Comparison of ENCODE assay signal across 8 mouse cellular contexts in the genomic region with DNA sequence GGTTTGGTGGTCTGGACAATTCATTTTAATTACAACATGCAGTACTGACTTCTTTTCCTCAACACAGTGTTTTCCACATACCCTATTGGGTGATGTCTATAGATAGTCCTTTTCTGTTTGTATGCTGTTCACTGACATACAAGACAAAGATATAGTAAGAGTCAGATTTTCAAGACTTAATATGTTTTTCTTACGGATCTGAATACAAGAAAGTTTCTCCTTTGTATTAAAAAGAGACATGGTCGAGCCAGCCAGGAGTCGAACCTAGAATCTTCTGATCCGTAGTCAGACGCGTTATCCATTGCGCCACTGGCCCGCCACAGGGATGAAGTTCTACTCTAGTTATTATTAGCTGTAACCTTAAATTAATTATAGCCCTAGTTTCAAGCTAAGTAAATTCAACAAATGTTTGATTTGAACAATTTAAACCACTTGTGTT. TPM values are rescaled to one million over a fixed set of nuclear protein-coding genes. Genes with fewer than 3 reads are reported as not detected.
DNase-seq lines count a peak whose midpoint lies in the region; TF ChIP-seq lines count a peak whose summit lies in the region.

No protein-coding gene starts in this region.

- H3K4me3 ChIP-seq in forebrain, embryonic 10.5 days = peak overlapping the region; percentile 68
- H3K4me3 ChIP-seq in spleen, adult 2 months (ENCODE audit: extremely low read depth, insufficient read depth, insufficient read length) = peak overlapping the region; percentile 67

- peaks cover 12% of the 10 kb centered on the region for H3K4me1 ChIP-seq in forebrain, embryonic 10.5 days
- H3K4me1 ChIP-seq in spleen, adult 2 months (ENCODE audit: control insufficient read depth, insufficient read depth, insufficient read length) = no peaks in the 10 kb centered on the region; the same call in 1 of the 2 replicates

- TF ChIP-seq POLR2A in spleen, adult 2 months (IDR thresholded peaks at IDR 0.05; ENCODE audit: low read depth, low read length) = no peak

- intact Hi-C loops in left cerebral cortex, postnatal 14 days (cut with DNase I) = loop anchor here (5.0 to 10.0 kb wide), 2 partner anchors 104 to 1414 kb away; no protein-coding TSS in a partner anchor
- intact Hi-C loops in heart, postnatal 10 days (cut with DNase I) = loop anchor here (5.0 to 10.0 kb wide), 3 partner anchors 166 to 1416 kb away; no protein-coding TSS in a partner anchor

- peak; percentile 55 to 69 for DNase-seq in left cerebral cortex, postnatal 14 days (ENCODE audit: low spot score in 2 of 2)
- DNase-seq in left cerebral cortex, adult 11 months (ENCODE audit: low spot score) = no peak
- DNase-seq in adrenal gland, adult (ENCODE audit: inconsistent age in 2 of 2, low spot score in 1 of 2) = peak; percentile 70 to 95
- peak; percentile 67 for DNase-seq in forebrain, embryonic 10.5 days (ENCODE audit: extremely low spot score, low spot score)
- peak; percentile 85 to 86 for DNase-seq in heart, postnatal 10 days
- DNase-seq in kidney, postnatal 14 days = peak; percentile 62
- DNase-seq in lung, postnatal 4 days = peak; percentile 44 to 77
- no peak for DNase-seq in spleen, adult 2 months (ENCODE audit: low read depth in 1 of 2, low spot score in 2 of 2)

- no peaks in the 10 kb centered on the region for H3K9me3 ChIP-seq in forebrain, embryonic 10.5 days

- no peak overlapping the region for H3K27ac ChIP-seq in forebrain, embryonic 10.5 days
- no peak overlapping the region for H3K27ac ChIP-seq in spleen, adult 2 months (ENCODE audit: insufficient read depth, low read length)

- no peak for TF ChIP-seq CTCF in spleen, adult 2 months (IDR thresholded peaks at IDR 0.05; ENCODE audit: extremely low read depth, insufficient read depth, insufficient read length, insufficient replicate concordance)

- under 1% methylated on average over 8 of the region's 8 CpGs for WGBS in forebrain, embryonic 10.5 days
- WGBS in spleen, adult 2 months = 1% methylated on average over 8 of the region's 8 CpGs

- H3K36me3 ChIP-seq in forebrain, embryonic 10.5 days (replicated peaks) = no peaks in the 10 kb centered on the region
- no peaks in the 10 kb centered on the region for H3K36me3 ChIP-seq in spleen, adult 2 months (ENCODE audit: control insufficient read depth, insufficient read depth, low read length)

- peaks cover 32% of the 10 kb centered on the region for H3K27me3 ChIP-seq in forebrain, embryonic 10.5 days (ENCODE audit: poor library complexity, severe bottlenecking)
- H3K27me3 ChIP-seq in spleen, adult 2 months (ENCODE audit: control insufficient read depth, insufficient read depth, low read length) = 0 out of 2 replicates have a peak, but pooled peaks cover 1% of the 10 kb centered on the region

RNA-seq across cellular contexts. Expression of a gene that starts 11.4 kb away (rescaled TPM):
- under 1 TPM in 1 of 2 experiments, not detected in 1; 0.19 TPM for total RNA-seq in left cerebral cortex, postnatal 14 days (2021)
- polyA plus RNA-seq in forebrain, embryonic 10.5 days (2016; fragmentation: Nextera tagmentation; extraction: Ambion mirVana) = 0.26 and 0.41 TPM in 2 replicates
- not detected for total RNA-seq in heart, postnatal 10 days (2021)
- polyA plus RNA-seq in spleen, adult 2 months (2012; rRNA removed) = 0.99 and 1.1 TPM in 2 replicates

RNA-seq across cellular contexts. Expression of a gene that starts 14.4 kb away (rescaled TPM):
- 10 to 100 TPM; 38.2 to 41.7 TPM for total RNA-seq in left cerebral cortex, postnatal 14 days (2021)
- polyA plus RNA-seq in forebrain, embryonic 10.5 days (2016; fragmentation: Nextera tagmentation; extraction: Ambion mirVana) = 12.1 and 14.3 TPM in 2 replicates
- 100 to 1,000 TPM; 181 to 187 TPM for total RNA-seq in heart, postnatal 10 days (2021)
- polyA plus RNA-seq in spleen, adult 2 months (2012; rRNA removed) = 51.3 and 149 TPM in 2 replicates

RNA-seq across cellular contexts. Expression of a gene that starts 14.8 kb away (rescaled TPM):
- 10 to 100 TPM; 21.5 to 26.9 TPM for total RNA-seq in left cerebral cortex, postnatal 14 days (2021)
- 6.4 and 7.7 TPM in 2 replicates for polyA plus RNA-seq in forebrain, embryonic 10.5 days (2016; fragmentation: Nextera tagmentation; extraction: Ambion mirVana)
- 100 to 1,000 TPM; 213 to 221 TPM for total RNA-seq in heart, postnatal 10 days (2021)
- 30.0 and 45.9 TPM in 2 replicates for polyA plus RNA-seq in spleen, adult 2 months (2012; rRNA removed)

RNA-seq across cellular contexts. Expression of a gene that starts 20.2 kb away (rescaled TPM):
- total RNA-seq in left cerebral cortex, postnatal 14 days (2021) = 10 to 100 TPM; 50.0 to 57.5 TPM
- polyA plus RNA-seq in forebrain, embryonic 10.5 days (2016; fragmentation: Nextera tagmentation; extraction: Ambion mirVana) = 53.1 and 58.6 TPM in 2 replicates
- total RNA-seq in heart, postnatal 10 days (2021) = 10 to 100 TPM; 70.8 to 71.4 TPM
- 14.7 and 15.7 TPM in 2 replicates for polyA plus RNA-seq in spleen, adult 2 months (2012; rRNA removed)

RNA-seq across cellular contexts. Expression of a gene that starts 21.8 kb away (rescaled TPM):
- total RNA-seq in left cerebral cortex, postnatal 14 days (2021) = 10 to 100 TPM; 17.8 to 20.2 TPM
- polyA plus RNA-seq in forebrain, embryonic 10.5 days (2016; fragmentation: Nextera tagmentation; extraction: Ambion mirVana) = 54.9 and 55.0 TPM in 2 replicates
- total RNA-seq in heart, postnatal 10 days (2021) = 100 to 1,000 TPM; 142 to 176 TPM
- 10.2 and 14.1 TPM in 2 replicates for polyA plus RNA-seq in spleen, adult 2 months (2012; rRNA removed)

Comparison
In these comparisons a context has a peak if more than half of its experiments do, and no peak if none do; other contexts are left out.
1. DNase-seq: peak in left cerebral cortex, postnatal 14 days (2 of 2), adrenal gland, adult (2 of 2), forebrain, embryonic 10.5 days (single experiment), heart, postnatal 10 days (2 of 2), kidney, postnatal 14 days (single experiment) and lung, postnatal 4 days (2 of 2); none in left cerebral cortex, adult 11 months (single experiment) and spleen, adult 2 months (0 of 2).
2. RNA of a gene that starts 14.4 kb away (total RNA-seq): 181 to 187 TPM in heart, postnatal 10 days; 38.2 to 41.7 TPM in left cerebral cortex, postnatal 14 days; every median in the first group is over 4 times any median in the second.
3. RNA of a gene that starts 14.8 kb away (total RNA-seq): 213 to 221 TPM in heart, postnatal 10 days; 21.5 to 26.9 TPM in left cerebral cortex, postnatal 14 days; every median in the first group is over 4 times any median in the second.